Mouse (Mus musculus): ENCODE results near the gene Serpinb3d.
"Not testable (repeated sequence)": the region's sequence is repeated elsewhere in the genome, so short reads cannot be mapped to it uniquely, and the experiment has no call there.

Gene Serpinb3d

DNA sequence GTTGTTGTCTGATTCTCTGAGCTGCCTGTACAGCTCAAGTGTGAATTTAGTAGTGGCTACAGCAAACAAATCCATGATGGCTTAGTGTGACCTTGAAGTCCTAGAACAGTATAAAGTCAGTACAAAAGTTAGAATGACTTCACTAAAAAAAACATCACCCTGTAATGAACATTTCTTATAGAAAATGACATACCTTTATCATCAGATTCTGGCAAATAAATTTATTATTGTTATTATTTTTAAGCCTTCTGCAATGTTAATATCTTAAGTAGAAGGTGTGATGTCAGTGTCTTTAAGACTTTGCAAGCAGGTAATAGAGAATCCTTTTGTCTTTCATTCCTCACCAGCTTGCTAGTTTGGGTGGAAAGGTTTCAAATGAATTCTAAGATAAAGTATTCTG is at the start of gene Serpinb3d:
Gene Serpinb3d, minus strand, starts transcription at position 101 of the 400 bp plus-strand sequence.
- ATAC-seq (ENCODE audit: insufficient number of reproducible peaks, low FRiP score, low TSS enrichment), result no peak

DNA sequence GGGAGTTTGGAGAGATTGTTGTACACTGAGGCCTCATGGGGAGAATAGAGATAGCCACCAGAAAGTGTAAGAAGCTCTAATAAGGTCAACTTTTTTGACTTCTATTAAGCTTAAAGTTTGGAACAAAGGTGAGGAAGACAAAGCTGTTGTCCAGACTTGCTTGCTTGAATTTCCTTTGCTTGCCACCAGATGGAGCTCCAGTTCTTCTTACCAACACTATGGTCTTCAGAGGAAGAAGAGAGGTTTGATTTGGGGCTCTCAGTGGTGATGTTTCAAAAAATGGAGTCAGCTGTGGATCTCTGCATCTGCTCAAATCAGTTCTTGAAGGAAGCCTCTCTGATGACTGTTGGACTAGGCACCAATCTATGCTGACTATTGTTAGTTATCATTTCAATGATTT is 44.1 kb upstream of the Serpinb3d start:
- peak; percentile 36; the same call in 1 of the 2 replicates for ATAC-seq (ENCODE audit: insufficient number of reproducible peaks, low FRiP score, low TSS enrichment)

DNA sequence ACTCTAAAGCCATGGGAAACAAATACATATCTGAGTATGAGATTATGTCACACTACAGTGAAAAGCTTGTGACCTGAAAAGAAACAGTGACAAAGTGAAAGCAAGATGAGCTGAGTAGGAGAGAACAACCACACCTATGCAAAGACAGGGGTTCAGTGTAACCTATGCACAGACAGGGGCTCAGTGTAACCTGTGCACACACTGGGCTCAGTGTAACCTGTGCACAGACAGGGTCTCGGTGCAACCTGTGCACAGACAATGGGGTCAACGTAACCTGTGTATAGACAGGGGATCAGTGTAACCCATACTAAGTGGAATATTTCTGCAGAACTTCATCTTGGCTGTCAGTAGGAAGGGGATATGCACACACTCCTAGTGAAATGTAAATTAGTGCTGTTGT is 15.1 kb upstream of the Serpinb3d start:
- no peak for ATAC-seq (ENCODE audit: insufficient number of reproducible peaks, low FRiP score, low TSS enrichment)

DNA sequence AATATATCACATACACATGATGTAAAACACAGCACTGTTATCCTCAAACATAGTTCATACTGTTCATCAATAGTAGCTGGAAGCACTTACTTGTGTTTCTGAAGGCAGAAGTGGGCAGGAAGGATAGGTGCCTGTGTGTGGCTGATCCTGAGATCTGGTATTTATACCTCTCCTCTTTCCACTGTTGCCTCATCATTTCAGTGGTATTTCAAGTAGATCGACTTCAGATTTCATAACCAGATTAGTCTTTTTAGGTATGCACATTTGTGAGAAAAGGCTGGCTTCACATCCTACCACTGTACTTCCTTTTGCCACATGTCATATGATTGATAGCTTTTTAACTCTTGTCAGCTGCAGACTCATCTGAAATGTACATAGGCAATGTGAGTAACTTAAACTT is 31.1 kb downstream of the Serpinb3d start, which contains the start of gene Serpinb3a:
Gene Serpinb3a, minus strand, starts transcription at position 101 of the 400 bp plus-strand sequence.
- no peak for ATAC-seq (ENCODE audit: insufficient number of reproducible peaks, low FRiP score, low TSS enrichment)

DNA sequence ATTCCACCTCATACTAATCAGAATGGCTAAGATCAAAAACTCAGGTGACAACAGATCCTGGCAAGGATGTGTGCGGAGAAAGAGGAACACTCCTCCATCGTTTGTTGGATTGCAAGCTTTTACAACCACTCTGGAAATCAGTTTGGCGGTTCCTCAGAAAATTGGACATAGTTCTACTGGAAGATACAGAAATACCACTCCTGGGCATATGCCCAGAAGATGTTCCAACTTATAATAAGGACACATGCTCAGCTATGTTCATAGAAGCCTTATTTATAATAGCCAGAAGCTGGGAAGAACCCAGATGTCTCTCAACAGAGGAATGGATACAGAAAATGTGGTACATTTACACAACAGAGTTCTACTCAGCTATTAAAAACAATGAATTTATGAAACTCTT is 49.1 kb downstream of the Serpinb3d start:
- not testable (repeated sequence) for ATAC-seq (ENCODE audit: insufficient number of reproducible peaks, low FRiP score, low TSS enrichment)

Data from cerebellum, adult (tissue).